Mouse (Mus musculus) intestine, embryonic 14.5 days (tissue): Measurements from ENCODE around the gene Myo1c. TPM values are rescaled to one million over a fixed set of nuclear protein-coding genes. Genes with fewer than 3 reads are reported as not detected.

Experiments used
- ATAC-seq: fragments of 200-750 bp; cut with Nextera tagmentation; replicated peaks from 2 replicates; pipeline ENCODE4 v1.8.0; 2017; ENCODE audit warnings: low read depth, moderate number of reproducible peaks, moderate TSS enrichment, moderate library complexity; ENCODE audit not compliant: low FRiP score, low TSS enrichment
- DNase-seq: peaks from one replicate; pipeline ENCODE4 v3.0.0-alpha.2; 2018; ENCODE audit warnings: low spot score
- H3K27ac ChIP-seq: fragments of 300-500 bp; sonication (generic); 2 replicates; pipeline ENCODE4 v1.5.1; 2014; ENCODE audit warnings: low read depth, mild to moderate bottlenecking, control low read depth
- H3K27me3 ChIP-seq: fragments of 300-500 bp; sonication (generic); replicated peaks from 2 replicates; pipeline ENCODE4 v1.6.1; 2014; ENCODE audit warnings: low read length, control low read depth; ENCODE audit not compliant: control insufficient read depth, insufficient read depth
- H3K36me3 ChIP-seq: fragments of 300-500 bp; sonication (generic); 2 replicates; pipeline ENCODE4 v1.6.1; 2014; ENCODE audit warnings: low read length, control low read depth; ENCODE audit not compliant: control insufficient read depth, insufficient read depth
- H3K4me1 ChIP-seq: fragments of 300-500 bp; sonication (generic); replicated peaks from 2 replicates; pipeline ENCODE4 v1.6.1; 2014; ENCODE audit warnings: low read length, control low read depth, mixed read lengths; ENCODE audit not compliant: control insufficient read depth, insufficient read depth
- H3K4me2 ChIP-seq: fragments of 300-500 bp; sonication (generic); 2 replicates; pipeline ENCODE4 v1.6.1; 2014; ENCODE audit warnings: low read length
- H3K4me3 ChIP-seq: fragments of 300-500 bp; sonication (generic); 2 replicates; pipeline ENCODE4 v1.5.1; 2014; ENCODE audit warnings: low read depth, low read length, control low read depth, mixed read lengths
- H3K9ac ChIP-seq: fragments of 300-500 bp; sonication (generic); 2 replicates; pipeline ENCODE4 v1.6.1; 2014; ENCODE audit warnings: mild to moderate bottlenecking, low read length
- H3K9me3 ChIP-seq: fragments of 300-500 bp; sonication (generic); 2 replicates; pipeline ENCODE4 v1.6.1; 2016; ENCODE audit warnings: low read length, control low read depth; ENCODE audit not compliant: control insufficient read depth
- WGBS: fragments of 180-500 bp; shearing (Covaris S2); extraction: QIAGEN DNeasy Blood & Tissue Kit; methylation state at CpG from one replicate; pipeline ENCODE4 v1.1.7; 2014; 5-methylcytosine and 5-hydroxymethylcytosine counted together
- polyA plus RNA-seq: library from polyadenylated mRNA; unstranded; fragments of >200 nt; fragmentation: Nextera tagmentation; extraction: Ambion mirVana; gene quantifications from 2 replicates; pipeline ENCODE4 v1.2.1, GENCODE M21; 2014

Myo1c gene
- 41.7 and 42.5 TPM in 2 replicates for polyA plus RNA-seq

DNA sequence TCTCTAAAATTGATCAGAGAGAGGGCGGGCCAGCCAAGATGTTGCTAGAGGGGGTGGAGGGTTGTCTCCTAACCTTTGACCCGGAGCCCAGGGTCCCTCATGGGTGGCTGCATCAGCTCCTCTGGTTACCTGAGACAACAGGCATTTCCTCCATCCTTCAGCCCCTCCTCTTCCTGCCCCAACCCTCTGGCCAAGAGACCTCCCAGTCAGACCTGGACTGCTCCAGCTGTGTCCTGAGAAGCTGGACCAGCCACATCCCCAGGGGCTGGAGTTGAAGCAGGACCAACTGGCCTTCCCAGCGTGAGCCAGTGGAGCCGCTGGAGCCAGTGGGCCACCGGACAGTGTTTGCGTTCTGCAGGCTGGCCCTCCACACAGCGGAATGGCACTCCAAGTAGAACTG lies at the start of gene Myo1c:
TSS of gene Myo1c (plus strand) at position 194 of the 400 bp plus-strand sequence.
- H3K4me2 ChIP-seq, result peak within 1 kb of the TSS; percentile 74
- H3K36me3 ChIP-seq, result no peaks in the 10 kb centered on the region
- 76% methylated on average over 7 of the region's 7 CpGs for WGBS
- H3K4me3 ChIP-seq, result peak within 1 kb of the TSS; percentile 81
- peak within 1 kb of the TSS; percentile 80 for H3K9ac ChIP-seq
- no peaks in the 10 kb centered on the region; the same call in 1 of the 2 replicates for H3K27me3 ChIP-seq
- H3K27ac ChIP-seq, result peak within 1 kb of the TSS; percentile 86
- ATAC-seq (no peak), DNase-seq (no peak)
- H3K9me3 ChIP-seq, result no peaks in the 10 kb centered on the region
- peaks cover 32% of the 10 kb centered on the region for H3K4me1 ChIP-seq

DNA sequence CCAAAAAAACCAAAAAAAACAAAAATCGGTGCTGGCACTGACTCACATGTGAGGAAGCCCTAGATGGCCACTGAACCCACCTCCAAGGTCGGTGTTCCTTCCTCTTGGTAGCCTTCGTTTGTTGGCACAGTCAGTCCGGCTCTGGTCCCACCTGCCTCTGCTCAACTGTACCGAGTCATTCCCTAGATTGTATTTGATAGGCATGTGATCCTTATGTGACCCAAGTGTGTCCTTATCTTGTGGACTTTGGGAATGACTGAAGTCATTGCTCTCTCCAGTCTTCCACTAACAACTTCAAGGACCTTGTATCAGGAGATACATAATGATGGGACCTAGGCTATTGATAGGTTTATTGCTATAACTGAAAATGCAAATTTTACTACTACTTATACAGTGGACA lies 45.5 kb upstream of the Myo1c start:
- no peaks in the 10 kb centered on the region for H3K27me3 ChIP-seq
- WGBS, result 84% methylated on average over 5 of the region's 5 CpGs
- peaks cover 78% of the 10 kb centered on the region for H3K36me3 ChIP-seq
- ATAC-seq (no peak), DNase-seq (no peak)
- no peaks in the 10 kb centered on the region for H3K9me3 ChIP-seq
- no peak overlapping the region for H3K9ac ChIP-seq
- H3K4me3 ChIP-seq, result no peak overlapping the region
- no peaks in the 10 kb centered on the region for H3K4me1 ChIP-seq
- H3K4me2 ChIP-seq, result no peak overlapping the region
- H3K27ac ChIP-seq, result no peak overlapping the region

DNA sequence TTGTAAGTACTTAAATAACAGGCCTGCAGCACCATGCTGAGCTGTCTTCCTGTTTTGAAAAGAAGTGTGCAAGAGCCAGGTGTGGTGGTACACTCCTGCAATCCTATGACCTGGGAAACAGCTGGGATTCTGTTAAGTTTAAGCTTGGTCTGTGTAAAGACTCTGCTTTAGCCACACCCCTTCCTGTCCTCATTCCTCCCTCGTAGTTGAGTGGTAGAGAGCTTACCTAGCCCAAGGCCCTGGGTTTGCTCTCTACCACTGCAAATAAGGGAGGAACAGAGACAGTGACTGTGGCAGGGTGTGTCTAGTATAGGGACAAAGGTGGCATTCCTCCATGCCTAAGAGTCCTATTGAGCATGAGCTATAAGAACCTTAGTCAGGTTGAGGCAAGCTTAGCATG lies 45.0 kb upstream of the Myo1c start:
- Histone ChIP-seq H3K9ac (no peak overlapping the region), H3K4me3 (no peak overlapping the region), H3K27me3 (no peaks in the 10 kb centered on the region), H3K4me1 (no peaks in the 10 kb centered on the region), H3K9me3 (no peaks in the 10 kb centered on the region), H3K36me3 (peaks cover 78% of the 10 kb centered on the region), H3K4me2 (no peak overlapping the region), H3K27ac (no peak overlapping the region)
- peak; percentile 57; the same call in 1 of the 2 replicates for ATAC-seq
- DNase-seq, result no peak
- 33% methylated on average over 1 of the region's 1 CpGs for WGBS

DNA sequence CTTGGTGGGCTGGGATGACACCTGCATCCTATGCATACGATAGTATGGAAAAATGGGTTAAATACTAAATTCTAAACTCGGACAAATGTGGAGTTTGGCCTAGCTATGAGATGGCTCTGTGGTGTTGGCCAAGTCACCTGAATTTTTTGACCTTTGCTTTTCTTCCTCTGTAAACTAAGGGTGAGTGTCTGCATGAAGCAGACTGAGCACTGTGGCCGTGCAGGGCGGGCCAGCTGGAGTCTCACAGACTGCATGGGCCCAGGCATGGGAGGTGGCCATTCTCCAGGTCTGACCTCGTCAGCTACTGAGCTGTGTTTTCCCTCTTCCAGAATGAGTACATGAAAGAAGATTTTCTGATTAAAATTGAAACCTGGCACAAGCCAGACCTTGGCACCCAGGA lies 41.5 kb upstream of the Myo1c start:
- 90% methylated on average over 5 of the region's 5 CpGs for WGBS
- Histone ChIP-seq H3K36me3 (peaks cover 78% of the 10 kb centered on the region), H3K27ac (no peak overlapping the region), H3K9ac (no peak overlapping the region), H3K4me2 (no peak overlapping the region), H3K27me3 (no peaks in the 10 kb centered on the region), H3K4me3 (no peak overlapping the region), H3K4me1 (no peaks in the 10 kb centered on the region), H3K9me3 (no peaks in the 10 kb centered on the region)
- ATAC-seq, result no peak
- DNase-seq, result no peak

DNA sequence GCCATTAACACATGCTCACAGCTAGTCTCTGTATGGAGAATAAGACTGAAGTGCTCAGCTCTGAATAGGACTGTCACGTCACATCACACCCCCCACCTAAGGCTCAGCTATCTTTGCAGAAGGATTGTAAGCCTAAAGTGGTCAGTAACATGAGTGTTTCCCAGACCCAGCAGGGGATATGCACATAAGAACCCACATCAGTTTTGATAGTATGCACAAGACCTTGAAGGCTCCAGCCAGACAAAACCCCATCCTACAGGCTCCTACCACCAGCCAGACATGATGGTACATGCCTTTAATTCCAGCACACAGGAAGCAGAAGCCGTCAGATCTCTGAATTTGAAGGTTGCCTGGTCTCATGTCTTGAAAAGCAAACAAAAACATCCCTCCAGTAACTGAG lies 40.3 kb upstream of the Myo1c start:
- Histone ChIP-seq H3K27me3 (no peaks in the 10 kb centered on the region), H3K4me1 (no peaks in the 10 kb centered on the region), H3K36me3 (peaks cover 75% of the 10 kb centered on the region), H3K4me2 (no peak overlapping the region), H3K9ac (no peak overlapping the region), H3K27ac (no peak overlapping the region), H3K9me3 (no peaks in the 10 kb centered on the region), H3K4me3 (no peak overlapping the region)
- ATAC-seq (no peak), DNase-seq (no peak)
- WGBS, result 93% methylated on average over 2 of the region's 2 CpGs

DNA sequence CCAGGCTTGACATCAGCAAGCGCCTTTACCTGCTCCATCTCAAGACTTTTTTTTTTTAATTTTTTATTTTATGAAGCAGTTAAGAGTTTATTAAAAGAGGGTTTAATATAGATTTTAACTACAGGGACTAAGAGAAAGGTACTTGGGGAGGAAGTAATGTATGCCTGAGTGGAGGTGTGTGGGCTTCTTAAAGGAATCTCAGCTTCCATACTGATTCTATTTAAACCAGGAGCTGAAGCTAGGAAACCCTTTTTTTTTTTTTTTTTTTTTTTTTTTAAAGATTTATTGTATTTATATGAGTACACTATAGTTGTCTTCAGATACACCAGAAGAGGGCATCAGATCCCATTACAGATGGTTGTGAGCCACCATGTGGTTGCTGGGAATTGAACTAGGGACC lies 35.5 kb upstream of the Myo1c start:
- WGBS, result 97% methylated on average over 1 of the region's 1 CpGs
- Histone ChIP-seq H3K9me3 (no peaks in the 10 kb centered on the region), H3K36me3 (peaks cover 74% of the 10 kb centered on the region), H3K4me2 (no peak overlapping the region), H3K27me3 (no peaks in the 10 kb centered on the region), H3K27ac (no peak overlapping the region), H3K9ac (no peak overlapping the region), H3K4me1 (no peaks in the 10 kb centered on the region), H3K4me3 (no peak overlapping the region)
- DNase-seq (no peak), ATAC-seq (no peak)

DNA sequence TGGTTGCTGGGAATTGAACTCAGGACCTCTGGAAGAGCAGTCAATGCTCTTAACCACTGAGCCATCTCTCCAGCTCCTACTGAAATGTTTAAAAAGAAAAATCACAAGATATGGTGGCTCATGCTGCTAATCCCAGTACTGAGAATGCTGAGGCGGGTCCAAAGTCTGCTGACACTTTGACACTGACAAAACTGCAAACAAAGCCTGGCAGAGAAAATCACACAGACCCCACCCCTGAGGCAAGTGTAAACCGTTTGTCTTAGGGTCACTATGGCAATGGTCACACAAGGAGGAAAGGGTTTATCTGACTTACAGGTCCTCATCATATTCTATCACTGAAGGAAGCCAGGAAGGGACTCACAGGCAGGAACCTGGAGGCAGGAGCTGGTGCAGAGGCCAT lies 34.7 kb upstream of the Myo1c start:
- DNase-seq (no peak), ATAC-seq (no peak)
- peaks cover 74% of the 10 kb centered on the region for H3K36me3 ChIP-seq
- H3K4me2 ChIP-seq, result no peak overlapping the region
- H3K27ac ChIP-seq, result no peak overlapping the region
- no peak overlapping the region for H3K9ac ChIP-seq
- no peaks in the 10 kb centered on the region for H3K27me3 ChIP-seq
- H3K4me3 ChIP-seq, result no peak overlapping the region
- H3K4me1 ChIP-seq, result no peaks in the 10 kb centered on the region
- 77% methylated on average over 2 of the region's 2 CpGs for WGBS
- H3K9me3 ChIP-seq, result no peaks in the 10 kb centered on the region

DNA sequence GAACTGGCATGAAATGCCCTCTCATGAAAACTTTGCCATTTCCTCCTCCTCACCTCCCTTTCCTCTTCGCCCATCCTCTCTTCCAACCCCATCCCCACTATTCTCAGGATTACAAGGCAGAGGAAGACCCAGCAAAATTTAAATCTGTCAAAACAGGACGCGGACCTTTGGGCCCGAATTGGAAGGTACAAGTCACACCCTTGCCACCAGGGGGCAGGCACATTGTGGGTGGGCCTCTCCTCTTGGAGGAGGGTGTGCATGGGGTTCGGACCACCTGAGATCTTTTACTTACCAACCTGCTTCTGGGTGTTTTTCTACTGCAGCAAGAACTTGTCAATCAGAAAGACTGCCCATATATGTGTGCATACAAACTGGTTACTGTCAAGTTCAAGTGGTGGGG lies 31.2 kb upstream of the Myo1c start:
- no peaks in the 10 kb centered on the region for H3K27me3 ChIP-seq
- no peak overlapping the region for H3K4me2 ChIP-seq
- peaks cover 65% of the 10 kb centered on the region for H3K36me3 ChIP-seq
- 85% methylated on average over 5 of the region's 5 CpGs for WGBS
- ATAC-seq (no peak), DNase-seq (no peak)
- no peak overlapping the region for H3K4me3 ChIP-seq
- H3K27ac ChIP-seq, result no peak overlapping the region
- H3K4me1 ChIP-seq, result no peaks in the 10 kb centered on the region
- H3K9me3 ChIP-seq, result no peaks in the 10 kb centered on the region
- no peak overlapping the region for H3K9ac ChIP-seq

DNA sequence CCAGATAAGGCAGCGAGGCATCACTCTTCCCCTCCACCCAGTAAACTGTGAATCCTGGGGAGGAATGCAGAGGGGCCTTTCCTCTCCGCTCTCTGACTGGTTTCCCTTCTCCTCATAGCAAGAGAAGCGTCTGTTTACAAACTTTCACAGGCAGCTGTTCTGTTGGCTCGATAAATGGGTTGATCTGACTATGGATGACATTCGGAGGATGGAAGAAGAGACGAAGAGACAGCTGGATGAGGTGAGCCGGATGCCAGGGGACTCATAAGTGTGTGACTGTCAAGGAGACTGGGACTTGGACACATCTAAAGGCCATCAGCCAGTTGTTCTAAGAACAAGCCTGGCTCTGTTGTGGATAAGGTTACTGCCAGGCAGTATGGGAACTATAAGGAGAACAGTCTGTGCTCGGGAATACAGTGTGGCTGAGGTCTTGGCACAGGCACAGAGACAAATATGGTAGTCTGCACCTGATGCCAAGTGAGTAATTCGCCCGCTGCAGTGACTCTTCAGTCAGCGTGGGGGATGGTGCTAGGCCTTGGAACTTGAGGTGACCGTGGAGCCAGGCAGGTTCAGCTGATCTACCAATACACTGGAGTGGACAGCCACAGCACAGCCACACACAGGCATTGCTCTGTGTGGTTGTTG lies 30.0 kb upstream of the Myo1c start:
- Histone ChIP-seq H3K4me1 (no peaks in the 10 kb centered on the region), H3K27ac (no peak overlapping the region), H3K36me3 (peaks cover 59% of the 10 kb centered on the region), H3K27me3 (no peaks in the 10 kb centered on the region), H3K9me3 (no peaks in the 10 kb centered on the region), H3K4me2 (no peak overlapping the region), H3K9ac (no peak overlapping the region), H3K4me3 (no peak overlapping the region)
- WGBS, result 80% methylated on average over 12 of the region's 12 CpGs
- DNase-seq (no peak), ATAC-seq (no peak)
